In genomic region chr1:181245554-181246486, GRCm38 (mm10) we compare ENCODE assay signal across 13 mouse cellular contexts. TPM values are rescaled to one million over a fixed set of nuclear protein-coding genes. Genes with fewer than 3 reads are reported as not detected.
DNase-seq lines count a peak whose midpoint lies in the region; ATAC-seq and TF ChIP-seq lines count a peak whose summit lies in the region.
"Had no signal": no experiment of that assay in that cellular context is flagged by ENCODE, and none has a peak within 500 bp of the region (broad histone marks: within the 10 kb centered on the region; RNA-seq: fewer than 3 reads in every experiment).

No protein-coding gene starts in this region.

- H3K36me3 ChIP-seq in heart, embryonic 12.5 days, result no peaks in the 10 kb centered on the region
- peaks cover 0 to 15% of the 10 kb centered on the region in 2 experiments; a peak in 2 of 4 replicates for H3K36me3 ChIP-seq in MEL (ENCODE audit: control insufficient read depth in 1 of 2, insufficient read depth in 2 of 2, low read length in 2 of 2)
- no peaks in the 10 kb centered on the region for H3K36me3 ChIP-seq in liver, embryonic 16.5 days (ENCODE audit: control insufficient read depth, insufficient read depth)
- no peaks in the 10 kb centered on the region for H3K36me3 ChIP-seq in midbrain, embryonic 13.5 days
- H3K36me3 ChIP-seq: forebrain, embryonic 15.5 days had no signal

- TF ChIP-seq EP300 in MEL (IDR thresholded peaks at IDR 0.05; ENCODE audit: low read depth in 1 of 2, low read length in 2 of 2), result peak; percentile 91

- H3K27ac ChIP-seq in heart, embryonic 12.5 days (ENCODE audit: poor library complexity, severe bottlenecking), result no peak overlapping the region; the same call in 1 of the 2 replicates
- H3K27ac ChIP-seq in MEL (ENCODE audit: control insufficient read depth, low read depth, low read length), result peak overlapping the region; percentile 100
- peak overlapping the region; percentile 98 for H3K27ac ChIP-seq in liver, embryonic 16.5 days (ENCODE audit: low read length)
- no peak overlapping the region for H3K27ac ChIP-seq in midbrain, embryonic 13.5 days
- H3K27ac ChIP-seq: forebrain, embryonic 15.5 days; left cerebral cortex, adult 2 months had no signal

- no peak overlapping the region for H3K4me3 ChIP-seq in heart, embryonic 12.5 days
- H3K4me3 ChIP-seq in MEL (ENCODE audit: control insufficient read depth in 1 of 2, insufficient read depth in 1 of 2, low read depth in 2 of 2, low read length in 2 of 2), result peak overlapping the region; percentile 57 to 76
- peak overlapping the region; percentile 35 for H3K4me3 ChIP-seq in liver, embryonic 16.5 days (ENCODE audit: low read depth, low read length)
- H3K4me3 ChIP-seq in midbrain, embryonic 13.5 days (replicated peaks), result no peak overlapping the region
- H3K4me3 ChIP-seq: forebrain, embryonic 15.5 days; left cerebral cortex, adult 2 months had no signal

- TF ChIP-seq RAD21 in MEL (IDR thresholded peaks at IDR 0.05; ENCODE audit: low read depth, low read length), result no peak

- 68% methylated on average over 11 of the region's 11 CpGs for WGBS in heart, embryonic 12.5 days
- WGBS in liver, embryonic 16.5 days (ENCODE audit: insufficient replicate concordance), result 44% methylated on average over 11 of the region's 11 CpGs
- WGBS in midbrain, embryonic 13.5 days, result 83% methylated on average over 11 of the region's 11 CpGs

- peaks cover 14% of the 10 kb centered on the region for H3K4me1 ChIP-seq in heart, embryonic 12.5 days (replicated peaks)
- H3K4me1 ChIP-seq in MEL (ENCODE audit: control insufficient read depth in 1 of 2, insufficient read depth in 2 of 2, low read length in 2 of 2), result peaks cover 16 to 34% of the 10 kb centered on the region in 2 experiments
- peaks cover 51% of the 10 kb centered on the region for H3K4me1 ChIP-seq in liver, embryonic 16.5 days (ENCODE audit: control insufficient read depth, low read depth, low read length)
- H3K4me1 ChIP-seq in midbrain, embryonic 13.5 days (replicated peaks), result no peaks in the 10 kb centered on the region
- H3K4me1 ChIP-seq: forebrain, embryonic 15.5 days had no signal

- H3K4me2 ChIP-seq in heart, embryonic 12.5 days, result no peak overlapping the region
- H3K4me2 ChIP-seq in liver, embryonic 16.5 days (ENCODE audit: low read depth, low read length), result peak overlapping the region; percentile 62
- H3K4me2 ChIP-seq in midbrain, embryonic 13.5 days (replicated peaks), result no peak overlapping the region
- H3K4me2 ChIP-seq: forebrain, embryonic 15.5 days had no signal

- no peak for DNase-seq in heart, postnatal 25 days (ENCODE audit: low spot score)
- DNase-seq in MEL (ENCODE audit: low read depth, low spot score), result peak; percentile 91
- DNase-seq in frontal cortex, postnatal 36 days (ENCODE audit: low spot score in 2 of 2), result no peak
- DNase-seq in urinary bladder, postnatal 4 days (ENCODE audit: low spot score in 2 of 2), result no peak
- DNase-seq: cerebellum, adult 11 months; kidney, postnatal 25 days had no signal

- TF ChIP-seq POLR2A in MEL (IDR thresholded peaks at IDR 0.05; ENCODE audit: control insufficient read depth in 1 of 2, insufficient read depth in 1 of 2, low read depth in 1 of 2, low read length in 2 of 2, poor library complexity in 1 of 2), result peak in 1 of 2 experiments; percentile 52; a peak in 1 of 4 replicates

- peaks cover 7% of the 10 kb centered on the region; the same call in 1 of the 2 replicates for H3K9me3 ChIP-seq in heart, embryonic 12.5 days (replicated peaks)
- no peaks in the 10 kb centered on the region for H3K9me3 ChIP-seq in MEL (replicated peaks; ENCODE audit: insufficient read depth, low read length)
- no peaks in the 10 kb centered on the region for H3K9me3 ChIP-seq in liver, embryonic 16.5 days (replicated peaks; ENCODE audit: control insufficient read depth, low read length)
- no peaks in the 10 kb centered on the region for H3K9me3 ChIP-seq in midbrain, embryonic 13.5 days
- H3K9me3 ChIP-seq: forebrain, embryonic 15.5 days had no signal

- ATAC-seq in heart, embryonic 12.5 days (ENCODE audit: insufficient number of reproducible peaks, low FRiP score), result peak; percentile 55; the same call in 1 of the 2 replicates
- peak; percentile 83 for ATAC-seq in erythroblast, adult 5-6 weeks (replicated peaks; ENCODE audit: low FRiP score, poor library complexity, severe bottlenecking)
- peak; percentile 86 for ATAC-seq in liver, embryonic 16.5 days (ENCODE audit: low read depth)
- ATAC-seq in midbrain, embryonic 13.5 days, result no peak
- ATAC-seq: CD4-positive, CD25-positive, alpha-beta regulatory T cell, adult 4 months; forebrain, embryonic 15.5 days had no signal

- H3K79me2 ChIP-seq in MEL (ENCODE audit: control insufficient read depth, insufficient read depth, low read length, poor library complexity), result no peaks in the 10 kb centered on the region; the same call in 1 of the 2 replicates

- intact Hi-C loops in heart, postnatal 25 days (cut with DNase I), result no loop called here

- no peak overlapping the region for H3K9ac ChIP-seq in heart, embryonic 12.5 days
- H3K9ac ChIP-seq in MEL (ENCODE audit: control insufficient read depth, low read depth, low read length, poor library complexity, severe bottlenecking), result peak overlapping the region; percentile 77
- H3K9ac ChIP-seq in liver, embryonic 16.5 days (ENCODE audit: low read depth, low read length), result peak overlapping the region; percentile 65
- H3K9ac ChIP-seq in midbrain, embryonic 13.5 days (replicated peaks), result no peak overlapping the region
- H3K9ac ChIP-seq: forebrain, embryonic 15.5 days had no signal

- no peaks in the 10 kb centered on the region for H3K27me3 ChIP-seq in heart, embryonic 12.5 days (replicated peaks)
- no peaks in the 10 kb centered on the region for H3K27me3 ChIP-seq in MEL (ENCODE audit: control insufficient read depth in 1 of 2, insufficient read depth in 2 of 2, low read length in 2 of 2)
- H3K27me3 ChIP-seq in liver, embryonic 16.5 days (ENCODE audit: control insufficient read depth, insufficient read depth, low read depth, low read length), result no peaks in the 10 kb centered on the region
- no peaks in the 10 kb centered on the region for H3K27me3 ChIP-seq in midbrain, embryonic 13.5 days
- H3K27me3 ChIP-seq: forebrain, embryonic 15.5 days had no signal

- no peak for TF ChIP-seq CTCF in MEL (IDR thresholded peaks at IDR 0.05 in 2 of 3, conservative IDR thresholded peaks at IDR 0.05 in 1 of 3; ENCODE audit: control insufficient read depth in 1 of 3, insufficient read depth in 1 of 3, low read depth in 2 of 3, low read length in 3 of 3, poor library complexity in 1 of 3, severe bottlenecking in 1 of 3)

TF ChIP-seq in MEL, 35 proteins besides CTCF, POLR2A, EP300 and RAD21 (continues in another document):
- TF ChIP-seq NRF1 (IDR thresholded peaks at IDR 0.05; ENCODE audit: insufficient read depth, low read depth, low read length, poor library complexity, severe bottlenecking) (no peak), MAX (IDR thresholded peaks at IDR 0.05; ENCODE audit: low read length) (peak; percentile 35; the same call in 1 of the 2 replicates), NELFE (IDR thresholded peaks at IDR 0.05; ENCODE audit: low read depth, low read length) (peak; percentile 44; the same call in 1 of the 2 replicates), CHD1 (IDR thresholded peaks at IDR 0.05; ENCODE audit: low read depth, low read length) (no peak), BHLHE40 (IDR thresholded peaks at IDR 0.05; ENCODE audit: borderline replicate concordance, low read depth, low read length) (peak; percentile 68; the same call in 1 of the 2 replicates), KAT2A (conservative IDR thresholded peaks at IDR 0.05; ENCODE audit: low read depth, low read length) (no peak), USF1 (IDR thresholded peaks at IDR 0.05; ENCODE audit: low read depth, low read length) (no peak), MAZ (IDR thresholded peaks at IDR 0.05; ENCODE audit: low read depth, low read length) (peak; percentile 97), SMC3 (IDR thresholded peaks at IDR 0.05; ENCODE audit: low read depth, low read length) (no peak), HCFC1 (IDR thresholded peaks at IDR 0.05; ENCODE audit: low read depth, low read length) (no peak), SIN3A (IDR thresholded peaks at IDR 0.05; ENCODE audit: low read length) (peak; percentile 85), POLR2AphosphoS5 (IDR thresholded peaks at IDR 0.05; ENCODE audit: borderline replicate concordance, low read depth, low read length) (no peak), ELF1 (IDR thresholded peaks at IDR 0.05; ENCODE audit: low read depth, low read length) (no peak), TAL1 (IDR thresholded peaks at IDR 0.05; ENCODE audit: low read length) (peak; percentile 96), POLR2AphosphoS2 (IDR thresholded peaks at IDR 0.05; ENCODE audit: low read length) (no peak), TCF12 (IDR thresholded peaks at IDR 0.05; ENCODE audit: low read depth, low read length) (peak; percentile 97), E2F4 (IDR thresholded peaks at IDR 0.05; ENCODE audit: borderline replicate concordance, low read depth, low read length) (no peak), TBP (IDR thresholded peaks at IDR 0.05; ENCODE audit: low read depth, low read length) (peak; percentile 59; the same call in 1 of the 2 replicates), UBTF (IDR thresholded peaks at IDR 0.05; ENCODE audit: borderline replicate concordance, insufficient read depth, low read depth, low read length) (no peak), MEF2A (IDR thresholded peaks at IDR 0.05; ENCODE audit: extremely low read depth, insufficient replicate concordance, low read depth, low read length, poor library complexity, severe bottlenecking) (no peak), ZC3H11A (IDR thresholded peaks at IDR 0.05; ENCODE audit: low read depth, low read length) (no peak), CHD2 (IDR thresholded peaks at IDR 0.05; ENCODE audit: low read length) (no peak), MYB (IDR thresholded peaks at IDR 0.05; ENCODE audit: low read depth, low read length) (no peak; the same call in 1 of the 2 replicates), USF2 (IDR thresholded peaks at IDR 0.05; ENCODE audit: borderline replicate concordance in 1 of 2, insufficient read depth in 1 of 2, low read depth in 1 of 2, low read length in 2 of 2) (no peak)

RNA-seq across cellular contexts. Expression of gene Wdr26, which starts 34.0 kb away (rescaled TPM):
- 35.2 and 37.9 TPM in 2 replicates for polyA plus RNA-seq in heart, embryonic 12.5 days (2016; fragmentation: Nextera tagmentation; extraction: Ambion mirVana)
- 100 to 1,000 TPM in 1 of 2 experiments, 10 to 100 TPM in 1; 96.0 to 103 TPM for total RNA-seq in heart, postnatal 25 days (2021)
- total RNA-seq in MEL (2012; rRNA removed), result 21.6 and 23.5 TPM in 2 replicates
- polyA plus RNA-seq in MEL (2012; ENCODE audit: insufficient read depth in 1 of 2, insufficient read length in 2 of 2, low read depth in 1 of 2, low replicate concordance in 2 of 2, missing spikeins in 1 of 2), result 10 to 100 TPM in 1 of 2 experiments, not detected in 1; 35.1 TPM
- total RNA-seq in erythroblast, adult 5-6 weeks (2015; ENCODE audit: low replicate concordance), result 871 and 922 TPM in 2 replicates
- total RNA-seq in erythroblast, adult 5-6 weeks (2017; ENCODE audit: low replicate concordance), result 1,326 and 1,581 TPM in 2 replicates
- 42.9 and 46.1 TPM in 2 replicates for polyA plus RNA-seq in liver, embryonic 16.5 days (2015; fragmentation: Nextera tagmentation; extraction: Ambion mirVana)
- polyA plus RNA-seq in midbrain, embryonic 13.5 days (2015; fragmentation: Nextera tagmentation; extraction: Ambion mirVana), result 47.2 and 51.7 TPM in 2 replicates

Comparison
In these comparisons a context has a peak if more than half of its experiments do, and no peak if none do; other contexts are left out.
1. H3K27ac ChIP-seq: peak in MEL (single experiment) and liver, embryonic 16.5 days (single experiment); none in heart, embryonic 12.5 days (single experiment) and midbrain, embryonic 13.5 days (single experiment).
2. H3K4me3 ChIP-seq: peak in MEL (2 of 2) and liver, embryonic 16.5 days (single experiment); none in heart, embryonic 12.5 days (single experiment) and midbrain, embryonic 13.5 days (single experiment).
3. H3K9ac ChIP-seq: peak in MEL (single experiment) and liver, embryonic 16.5 days (single experiment); none in heart, embryonic 12.5 days (single experiment) and midbrain, embryonic 13.5 days (single experiment).